Mouse (Mus musculus): ENCODE measurements around the gene Aldh3a2.
"Not testable (repeated sequence)": the region's sequence is repeated elsewhere in the genome, so short reads cannot be mapped to it uniquely, and the experiment has no call there.

Aldh3a2 gene

GRCm38 (mm10) chr11:61266551-61267533, at the start of gene Aldh3a2:
Gene Aldh3a2, minus strand, starts transcription at chr11:61267464.
- peak; percentile 98 for ATAC-seq (ENCODE audit: insufficient number of reproducible peaks, low FRiP score, low TSS enrichment)

- ATAC-seq (ENCODE audit: insufficient number of reproducible peaks, low FRiP score, low TSS enrichment): no peak
These were observed 49.6 kb upstream of the Aldh3a2 start for GRCm38 (mm10) chr11:61316864-61317263.

DNA sequence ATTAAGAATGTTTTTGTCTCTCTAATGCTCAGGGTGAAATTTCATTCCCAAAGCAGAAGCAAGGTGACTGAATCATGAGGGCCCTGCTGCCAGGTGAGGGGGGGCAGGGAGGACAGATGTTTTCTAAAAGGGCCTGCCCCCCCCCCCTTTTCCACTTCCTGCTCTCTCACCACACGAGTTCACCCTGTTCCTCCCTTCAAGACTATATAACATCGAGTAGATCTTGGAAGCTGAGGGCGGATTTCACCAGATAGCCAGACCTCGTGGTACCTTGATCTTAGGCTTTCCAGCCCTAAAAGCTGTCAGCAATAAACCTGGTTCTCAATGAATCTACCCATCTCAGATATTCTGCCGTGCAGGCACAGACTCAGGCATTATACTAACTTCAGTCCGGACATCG, 43.1 kb upstream of the Aldh3a2 start:
- ATAC-seq (ENCODE audit: insufficient number of reproducible peaks, low FRiP score, low TSS enrichment): no peak

- ATAC-seq (ENCODE audit: insufficient number of reproducible peaks, low FRiP score, low TSS enrichment): no peak
These were observed 42.6 kb upstream of the Aldh3a2 start for GRCm38 (mm10) chr11:61309831-61310230.

GRCm38 (mm10) chr11:61307795-61308194, 40.5 kb upstream of the Aldh3a2 start:
- no peak for ATAC-seq (ENCODE audit: insufficient number of reproducible peaks, low FRiP score, low TSS enrichment)

- ATAC-seq (ENCODE audit: insufficient number of reproducible peaks, low FRiP score, low TSS enrichment): no peak
These were observed 38.1 kb upstream of the Aldh3a2 start for GRCm38 (mm10) chr11:61305377-61305776.

DNA sequence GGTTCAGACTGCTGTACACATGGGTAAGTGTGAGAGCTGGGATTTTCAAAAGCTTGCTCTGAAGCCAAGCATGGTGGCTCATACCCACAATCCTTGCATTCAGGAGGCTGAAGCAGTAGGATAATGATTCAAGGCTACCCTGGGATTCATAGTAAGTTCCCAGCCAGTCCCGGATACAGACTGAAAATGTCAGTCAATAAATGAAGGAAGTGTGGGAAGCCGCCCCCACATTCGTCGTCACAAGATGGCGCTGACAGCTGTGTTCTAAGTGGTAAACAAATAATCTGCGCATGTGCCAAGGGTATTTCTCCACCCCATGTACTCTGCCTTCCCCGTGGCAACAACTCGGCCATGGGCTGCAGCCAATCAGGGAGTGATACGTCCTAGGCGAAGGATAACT, 37.3 kb upstream of the Aldh3a2 start:
- not testable (repeated sequence) for ATAC-seq (ENCODE audit: insufficient number of reproducible peaks, low FRiP score, low TSS enrichment)

- no peak for ATAC-seq (ENCODE audit: insufficient number of reproducible peaks, low FRiP score, low TSS enrichment)
These were observed 33.6 kb upstream of the Aldh3a2 start for GRCm38 (mm10) chr11:61300716-61301392.

DNA sequence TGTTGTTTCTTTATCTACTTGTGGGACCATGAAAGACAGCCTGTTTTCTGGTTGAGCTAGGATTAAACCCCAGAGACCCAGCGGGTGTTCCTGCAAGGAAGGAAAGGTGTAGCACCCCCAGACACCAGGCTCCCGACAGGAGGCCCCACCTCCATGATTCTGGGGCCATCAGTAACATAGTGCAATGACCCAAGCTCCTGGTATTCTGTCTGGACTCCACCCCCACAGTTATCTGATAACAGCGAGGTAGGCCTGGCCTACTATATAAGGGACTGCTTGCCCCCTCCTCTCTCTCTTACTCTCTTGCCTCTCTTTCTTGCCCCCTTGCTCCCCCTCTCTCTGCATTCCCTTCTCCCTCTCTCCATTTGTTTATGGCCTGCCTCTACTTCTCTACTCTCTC, 32.9 kb upstream of the Aldh3a2 start:
- ATAC-seq (ENCODE audit: insufficient number of reproducible peaks, low FRiP score, low TSS enrichment): no peak

- no peak for ATAC-seq (ENCODE audit: insufficient number of reproducible peaks, low FRiP score, low TSS enrichment)
These were observed 30.6 kb upstream of the Aldh3a2 start for GRCm38 (mm10) chr11:61297901-61298300.

DNA sequence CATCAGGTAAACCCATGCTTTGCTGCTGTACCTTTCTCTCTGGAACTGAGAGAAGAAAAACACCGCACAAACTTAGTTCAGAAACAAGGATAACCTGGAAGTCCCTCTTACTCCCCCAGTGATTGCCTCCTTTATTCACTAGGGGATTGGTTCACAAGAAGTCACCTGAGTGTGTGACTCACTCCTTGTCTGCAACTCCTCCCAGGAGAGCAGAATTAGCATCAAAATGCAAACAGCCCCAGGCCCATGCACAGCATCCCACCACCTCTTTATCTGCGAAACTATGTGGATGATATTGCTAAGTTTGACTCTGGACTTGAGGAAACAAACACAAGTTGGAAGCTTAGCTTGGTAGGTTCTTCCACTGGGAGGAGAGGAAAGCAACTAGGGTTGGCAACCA, 30.1 kb upstream of the Aldh3a2 start:
- no peak for ATAC-seq (ENCODE audit: insufficient number of reproducible peaks, low FRiP score, low TSS enrichment)

DNA sequence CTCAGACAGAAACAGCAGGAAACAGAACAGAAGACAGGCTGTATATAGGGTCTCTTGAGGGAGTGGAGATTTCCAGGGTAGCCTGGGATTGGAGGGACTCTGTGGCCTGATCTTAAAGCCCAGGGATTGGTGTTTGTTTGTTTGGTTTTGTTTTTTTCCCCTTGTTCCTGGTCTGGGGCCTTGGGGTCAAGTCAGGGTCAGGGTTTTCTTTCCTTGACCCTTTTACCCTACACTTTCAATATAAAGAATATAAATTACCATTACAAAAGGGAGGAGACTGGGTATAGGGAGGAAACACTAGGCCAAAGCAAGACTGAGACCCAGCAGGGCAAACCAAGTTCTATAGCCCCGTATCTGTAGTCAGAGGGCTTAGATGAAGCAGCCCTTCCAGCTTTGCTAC, 29.3 kb upstream of the Aldh3a2 start:
- no peak for ATAC-seq (ENCODE audit: insufficient number of reproducible peaks, low FRiP score, low TSS enrichment)

- no peak for ATAC-seq (ENCODE audit: insufficient number of reproducible peaks, low FRiP score, low TSS enrichment)
These were observed 28.3 kb upstream of the Aldh3a2 start for GRCm38 (mm10) chr11:61295556-61295955.

- ATAC-seq (ENCODE audit: insufficient number of reproducible peaks, low FRiP score, low TSS enrichment): no peak
These were observed 27.2 kb upstream of the Aldh3a2 start for GRCm38 (mm10) chr11:61294431-61294830.

DNA sequence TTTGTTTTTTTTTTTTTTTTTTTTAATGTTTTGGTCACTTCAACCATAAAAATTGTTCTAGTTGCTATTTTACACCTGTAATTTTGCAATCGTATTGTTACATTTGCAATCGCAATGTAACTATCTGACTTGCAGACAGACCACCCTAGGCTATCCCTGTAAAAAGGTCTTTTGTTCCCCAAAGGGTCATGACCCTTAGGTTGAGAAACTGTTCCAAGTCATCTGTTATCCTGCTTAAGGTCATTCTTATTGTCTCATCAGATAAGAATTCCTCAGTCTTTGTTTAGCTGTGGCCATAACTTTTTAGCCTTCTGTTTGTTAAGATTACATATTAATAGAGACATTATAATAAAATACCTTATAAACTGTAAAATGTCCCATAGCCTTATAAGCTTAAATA, 26.0 kb upstream of the Aldh3a2 start:
- ATAC-seq (ENCODE audit: insufficient number of reproducible peaks, low FRiP score, low TSS enrichment): no peak

DNA sequence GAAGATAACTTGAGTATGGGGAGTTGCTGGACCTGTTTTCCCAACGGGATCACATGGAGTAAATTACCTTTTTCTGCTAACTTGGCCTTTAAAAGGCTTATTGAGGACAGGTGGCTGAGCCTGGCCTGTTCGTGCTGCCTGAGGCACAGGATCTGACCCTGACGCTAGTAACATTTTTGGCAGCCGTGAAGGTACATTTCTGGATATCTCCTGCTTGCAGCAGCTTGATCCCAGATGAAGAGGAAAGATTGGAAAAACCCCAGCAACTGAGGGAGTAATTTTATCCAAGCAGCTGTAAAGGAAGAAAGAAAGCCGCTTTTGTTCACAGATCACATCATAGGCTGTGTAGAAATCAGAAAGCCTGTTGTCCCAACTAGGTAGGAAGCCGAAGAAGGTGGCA, 17.1 kb upstream of the Aldh3a2 start:
- no peak for ATAC-seq (ENCODE audit: insufficient number of reproducible peaks, low FRiP score, low TSS enrichment)

DNA sequence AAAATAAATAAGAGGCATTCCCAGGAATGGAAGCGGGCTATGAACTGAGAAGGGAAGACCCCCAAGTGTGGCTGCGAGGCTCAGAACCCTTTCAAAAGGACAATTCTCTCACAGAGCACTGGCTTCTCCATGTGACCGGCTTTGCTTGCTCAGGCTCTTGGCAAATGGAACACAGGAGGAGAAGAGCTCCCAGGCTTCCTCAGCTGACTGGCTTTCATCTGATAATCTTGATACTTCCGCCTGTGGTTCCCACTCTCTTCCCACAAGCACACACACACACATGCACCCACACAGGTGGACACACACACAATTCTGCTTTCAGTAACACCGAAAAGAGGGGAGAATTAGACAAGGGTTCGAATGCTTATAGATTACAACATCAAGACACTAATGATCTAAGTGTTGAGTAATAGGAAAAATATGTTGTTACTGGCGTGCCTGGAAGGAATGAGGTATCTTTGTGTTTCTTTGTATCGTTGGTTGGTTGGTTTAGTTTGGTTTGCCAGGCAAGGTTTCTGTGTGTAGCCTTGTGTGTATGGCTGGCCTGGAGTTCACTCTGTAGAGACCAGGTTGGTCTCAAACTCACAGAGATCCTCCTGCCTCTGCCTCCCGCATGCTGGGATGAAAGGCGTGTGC, 16.3 kb upstream of the Aldh3a2 start:
- no peak for ATAC-seq (ENCODE audit: insufficient number of reproducible peaks, low FRiP score, low TSS enrichment)

- no peak for ATAC-seq (ENCODE audit: insufficient number of reproducible peaks, low FRiP score, low TSS enrichment)
These were observed 11.3 kb upstream of the Aldh3a2 start for GRCm38 (mm10) chr11:61278445-61279077.

- no peak for ATAC-seq (ENCODE audit: insufficient number of reproducible peaks, low FRiP score, low TSS enrichment)
These were observed 10.7 kb upstream of the Aldh3a2 start for GRCm38 (mm10) chr11:61277937-61278336.

GRCm38 (mm10) chr11:61276482-61276881, 9.2 kb upstream of the Aldh3a2 start:
- no peak for ATAC-seq (ENCODE audit: insufficient number of reproducible peaks, low FRiP score, low TSS enrichment)

DNA sequence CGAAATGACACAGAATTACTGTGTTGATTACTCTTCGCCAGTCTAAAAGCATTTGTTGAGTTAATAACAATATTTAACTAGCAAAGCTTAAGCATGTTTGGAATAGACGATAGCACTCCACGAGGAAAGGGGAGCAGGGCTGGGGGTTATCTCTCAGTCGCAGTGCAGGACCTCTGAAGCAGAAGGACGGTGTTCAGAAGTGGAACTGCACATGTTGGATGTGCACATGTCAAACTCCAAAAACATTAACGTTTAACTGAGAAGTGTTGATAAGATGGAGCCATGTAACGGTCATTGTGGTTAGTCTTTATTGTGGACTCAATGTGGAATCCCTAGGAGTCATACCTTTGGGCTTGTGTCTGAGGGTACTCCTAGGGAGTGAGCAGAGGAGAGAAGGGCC, 7.8 kb upstream of the Aldh3a2 start:
- ATAC-seq (ENCODE audit: insufficient number of reproducible peaks, low FRiP score, low TSS enrichment): no peak
